Mouse (Mus musculus) forebrain, embryonic 12.5 days (tissue): ENCODE measurements around the gene Olfr70. TPM values are rescaled to one million over a fixed set of nuclear protein-coding genes. Genes with fewer than 3 reads are reported as not detected.

ENCODE experiments used
- ATAC-seq: fragments of 200-750 bp; cut with Nextera tagmentation; 2 replicates; pipeline ENCODE4 v1.8.0; 2017; ENCODE audit warnings: moderate TSS enrichment; ENCODE audit not compliant: low FRiP score
- H3K27ac ChIP-seq: fragments of 300-500 bp; sonication (generic); 2 replicates; pipeline ENCODE4 v1.5.1; 2016; ENCODE audit warnings: mild to moderate bottlenecking
- H3K27me3 ChIP-seq: fragments of 300-500 bp; sonication (generic); 2 replicates; pipeline ENCODE4 v1.6.1; 2016; ENCODE audit warnings: mild to moderate bottlenecking
- H3K36me3 ChIP-seq: fragments of 300-500 bp; sonication (generic); replicated peaks from 2 replicates; pipeline ENCODE4 v1.6.1; 2016; ENCODE audit warnings: mild to moderate bottlenecking
- H3K4me1 ChIP-seq: fragments of 300-500 bp; sonication (generic); 2 replicates; pipeline ENCODE4 v1.6.1; 2016
- H3K4me2 ChIP-seq: fragments of 300-500 bp; sonication (generic); 2 replicates; pipeline ENCODE4 v1.6.1; 2016; ENCODE audit warnings: mild to moderate bottlenecking, moderate library complexity
- H3K4me3 ChIP-seq: fragments of 300-500 bp; sonication (generic); replicated peaks from 2 replicates; pipeline ENCODE4 v1.5.1; 2016; ENCODE audit warnings: mild to moderate bottlenecking
- H3K9ac ChIP-seq: fragments of 300-500 bp; sonication (generic); 2 replicates; pipeline ENCODE4 v1.6.1; 2016; ENCODE audit warnings: mild to moderate bottlenecking
- H3K9me3 ChIP-seq: fragments of 300-500 bp; sonication (generic); 2 replicates; pipeline ENCODE4 v1.6.1; 2016
- WGBS: fragments of 180-500 bp; shearing (Covaris S2); methylation state at CpG from one replicate; pipeline ENCODE4 v1.1.7; 2016; 5-methylcytosine and 5-hydroxymethylcytosine counted together
- polyA plus RNA-seq: library from polyadenylated mRNA; unstranded; fragments of >200 nt; fragmentation: Nextera tagmentation; extraction: Ambion mirVana; gene quantifications from 2 replicates; pipeline ENCODE4 v1.2.1, GENCODE M21; 2016

The Olfr70 gene
- polyA plus RNA-seq, 1 experiment from 2014 or later = not detected

DNA sequence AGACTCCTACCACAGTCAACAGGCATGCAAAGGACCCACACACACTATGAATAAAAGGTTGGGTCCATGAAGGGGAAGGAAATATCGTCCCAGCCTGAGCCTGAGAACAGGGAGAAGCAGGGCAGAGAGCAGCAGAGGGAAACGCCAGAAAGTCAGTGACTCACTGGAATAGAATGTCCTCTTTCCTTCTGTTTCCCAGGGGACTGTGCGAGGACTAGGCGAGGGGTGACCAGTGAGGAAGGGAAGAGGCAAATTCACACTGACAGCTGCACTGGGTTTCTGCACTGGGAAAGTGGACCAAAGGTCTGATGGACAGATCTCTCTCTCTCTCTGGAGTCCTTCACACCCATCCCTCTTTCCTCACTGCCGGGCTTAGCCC is 28.0 kb upstream of the Olfr70 start:
- WGBS = 69% methylated on average over 5 of the region's 5 CpGs

DNA sequence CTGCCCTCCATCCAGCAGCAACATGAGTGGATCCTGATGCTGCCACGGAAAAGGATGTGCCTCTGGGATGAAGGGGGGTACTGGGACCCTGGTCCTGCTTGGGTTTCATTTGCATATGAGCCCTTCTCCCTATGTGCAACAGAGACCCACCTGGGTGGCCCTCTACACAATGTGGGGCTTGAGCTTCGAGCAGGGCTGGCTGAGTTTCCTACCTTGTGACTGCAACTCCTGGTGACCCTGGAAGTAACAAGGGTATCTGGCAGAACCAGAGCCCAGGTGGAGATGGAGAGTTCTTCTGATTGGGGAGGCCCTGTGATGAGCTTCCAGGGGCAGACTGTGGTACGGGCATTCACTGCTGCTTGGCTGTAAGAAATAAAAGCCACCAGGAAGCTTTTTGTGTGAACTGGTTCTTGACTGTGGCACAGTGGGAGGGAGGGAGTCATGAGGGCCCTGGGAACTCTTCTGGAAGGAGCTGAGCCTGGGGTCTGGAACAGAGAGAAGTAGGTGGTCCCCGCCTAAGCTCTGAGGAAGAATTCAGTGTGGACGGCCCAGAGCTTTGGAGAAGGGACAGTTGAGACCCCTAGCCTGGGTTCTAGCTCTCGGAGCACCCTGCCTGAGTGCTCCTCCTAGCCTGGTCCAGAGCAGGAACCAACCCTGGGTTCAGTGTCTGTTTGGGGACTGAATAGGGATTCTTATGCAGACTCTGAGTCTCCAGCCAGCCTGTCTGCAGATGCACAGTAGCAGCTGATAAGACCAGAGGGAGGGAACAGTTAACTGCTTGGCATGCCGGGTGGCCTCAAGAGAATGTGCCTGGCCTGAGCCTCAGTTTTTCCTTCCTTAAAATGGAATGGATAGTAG is 27.3 kb upstream of the Olfr70 start:
- H3K27me3 ChIP-seq = 0 out of 2 replicates have a peak, but pooled peaks cover 3% of the 10 kb centered on the region
- WGBS = 72% methylated on average over 7 of the region's 7 CpGs
- H3K4me1 ChIP-seq = 0 out of 2 replicates have a peak, but pooled peaks cover 3% of the 10 kb centered on the region
- no peak overlapping the region for H3K4me3 ChIP-seq
- H3K9me3 ChIP-seq = no peaks in the 10 kb centered on the region
- no peak for ATAC-seq
- H3K36me3 ChIP-seq = no peaks in the 10 kb centered on the region
- no peak overlapping the region for H3K9ac ChIP-seq
- H3K27ac ChIP-seq = no peak overlapping the region
- H3K4me2 ChIP-seq = no peak overlapping the region

More for the DNA sequence above, 28.0 kb upstream of the Olfr70 start:
- Histone ChIP-seq H3K27ac (no peak overlapping the region), H3K4me3 (no peak overlapping the region), H3K9me3 (no peaks in the 10 kb centered on the region), H3K9ac (no peak overlapping the region), H3K4me2 (no peak overlapping the region), H3K36me3 (no peaks in the 10 kb centered on the region), H3K4me1 (0 out of 2 replicates have a peak, but pooled peaks cover 3% of the 10 kb centered on the region), H3K27me3 (0 out of 2 replicates have a peak, but pooled peaks cover 3% of the 10 kb centered on the region)
- no peak for ATAC-seq

DNA sequence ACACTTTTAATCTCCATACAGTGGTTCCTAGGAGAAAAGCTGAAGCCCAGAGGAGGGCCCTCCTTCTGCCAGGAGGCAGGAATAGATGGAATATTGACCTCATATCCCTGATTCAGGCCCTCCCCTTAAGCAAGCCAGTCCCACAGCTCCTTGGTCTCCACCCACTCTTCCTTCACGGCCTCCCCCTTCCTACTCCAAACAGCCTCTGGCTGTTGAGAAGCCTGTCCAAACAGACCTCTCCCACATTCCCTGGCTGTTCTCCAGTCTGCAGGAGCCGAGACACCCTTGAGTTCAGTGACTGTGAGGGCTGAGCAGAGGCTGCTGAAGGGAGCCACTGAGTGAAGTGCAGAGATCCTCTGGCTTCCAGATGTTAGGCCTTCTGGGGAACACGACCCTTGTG is 26.4 kb upstream of the Olfr70 start, which contains the start of gene Hrct1:
Gene Hrct1 (plus strand): TSS at position 194 of the 400 bp plus-strand sequence.
- H3K4me2 ChIP-seq = no peak within 1 kb of the TSS
- 0 out of 2 replicates have a peak, but pooled peaks cover 3% of the 10 kb centered on the region for H3K27me3 ChIP-seq
- WGBS = 61% methylated on average over 3 of the region's 3 CpGs
- H3K27ac ChIP-seq = no peak within 1 kb of the TSS
- no peak within 1 kb of the TSS for H3K9ac ChIP-seq
- H3K4me3 ChIP-seq = no peak within 1 kb of the TSS
- H3K36me3 ChIP-seq = no peaks in the 10 kb centered on the region
- no peak for ATAC-seq
- 0 out of 2 replicates have a peak, but pooled peaks cover 3% of the 10 kb centered on the region for H3K4me1 ChIP-seq
- H3K9me3 ChIP-seq = no peaks in the 10 kb centered on the region

GRCm38 (mm10) chr4:43726228-43726993 is 25.8 kb upstream of the Olfr70 start:
- 0 out of 2 replicates have a peak, but pooled peaks cover 3% of the 10 kb centered on the region for H3K27me3 ChIP-seq

GRCm38 (mm10) chr4:43724764-43725163 is 24.2 kb upstream of the Olfr70 start:
- Histone ChIP-seq H3K9me3 (no peaks in the 10 kb centered on the region), H3K4me1 (peaks cover 4% of the 10 kb centered on the region; the same call in 1 of the 2 replicates), H3K4me3 (no peak overlapping the region), H3K27ac (no peak overlapping the region), H3K36me3 (no peaks in the 10 kb centered on the region), H3K4me2 (no peak overlapping the region), H3K9ac (no peak overlapping the region), H3K27me3 (no peaks in the 10 kb centered on the region)
- 41% methylated on average over 1 of the region's 1 CpGs for WGBS
- no peak for ATAC-seq

More at GRCm38 (mm10) chr4:43726228-43726993, 25.8 kb upstream of the Olfr70 start:
- Histone ChIP-seq H3K4me2 (no peak overlapping the region), H3K36me3 (no peaks in the 10 kb centered on the region), H3K4me1 (0 out of 2 replicates have a peak, but pooled peaks cover 3% of the 10 kb centered on the region), H3K27ac (no peak overlapping the region), H3K9me3 (no peaks in the 10 kb centered on the region), H3K9ac (no peak overlapping the region), H3K4me3 (no peak overlapping the region)
- no peak for ATAC-seq
- WGBS = 72% methylated on average over 12 of the region's 12 CpGs

- Histone ChIP-seq H3K4me2 (no peak overlapping the region), H3K4me1 (peaks cover 4% of the 10 kb centered on the region; the same call in 1 of the 2 replicates), H3K4me3 (no peak overlapping the region), H3K9me3 (no peaks in the 10 kb centered on the region), H3K27me3 (no peaks in the 10 kb centered on the region), H3K27ac (no peak overlapping the region), H3K9ac (no peak overlapping the region), H3K36me3 (no peaks in the 10 kb centered on the region)
- 84% methylated on average over 4 of the region's 4 CpGs for WGBS
- no peak for ATAC-seq
These were observed 21.6 kb upstream of the Olfr70 start for GRCm38 (mm10) chr4:43722191-43722590.

DNA sequence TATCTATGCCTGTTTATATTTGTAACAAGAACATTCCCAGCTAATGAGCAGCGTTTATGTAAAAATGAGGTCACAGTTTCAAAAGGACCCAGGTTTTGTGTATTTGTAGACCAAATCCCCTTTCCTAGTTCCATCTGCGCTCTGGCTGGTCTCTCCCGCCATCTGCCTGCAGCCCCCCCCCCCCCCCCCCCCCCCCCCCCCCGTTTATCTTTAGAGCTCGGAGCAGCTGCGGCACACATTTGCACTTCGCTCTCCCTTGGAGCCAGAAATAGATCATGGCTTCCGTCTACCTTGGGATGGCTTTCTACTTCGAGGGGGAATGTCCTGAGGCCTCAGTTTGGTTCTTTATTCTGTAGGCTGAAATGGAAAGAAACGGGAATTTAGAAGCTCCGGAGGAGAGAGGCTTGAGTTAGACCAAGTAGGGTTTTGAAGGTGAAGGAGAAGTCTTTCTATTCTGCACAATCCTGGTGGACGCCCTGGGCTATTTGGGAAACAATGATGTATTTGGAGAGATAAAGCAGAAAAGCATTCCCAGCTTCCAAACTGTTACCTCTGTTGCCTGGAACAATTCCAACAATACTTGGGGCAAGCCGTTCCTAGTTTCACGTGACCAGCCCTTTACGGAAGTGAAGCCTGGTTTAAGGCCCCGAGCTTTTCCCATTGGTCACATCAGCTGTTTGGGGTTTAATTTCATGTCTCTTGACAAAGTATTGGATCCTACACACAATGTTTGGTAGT is 20.1 kb upstream of the Olfr70 start:
- Histone ChIP-seq H3K4me1 (peaks cover 4% of the 10 kb centered on the region; the same call in 1 of the 2 replicates), H3K4me2 (no peak overlapping the region), H3K9ac (no peak overlapping the region), H3K36me3 (no peaks in the 10 kb centered on the region), H3K27me3 (no peaks in the 10 kb centered on the region), H3K27ac (0 out of 2 replicates have a peak overlapping the region, but pooled peaks have one; percentile 43), H3K9me3 (no peaks in the 10 kb centered on the region), H3K4me3 (no peak overlapping the region)
- WGBS = 70% methylated on average over 13 of the region's 16 CpGs
- 0 out of 2 replicates have a peak, but pooled peaks have one; percentile 4 for ATAC-seq

DNA sequence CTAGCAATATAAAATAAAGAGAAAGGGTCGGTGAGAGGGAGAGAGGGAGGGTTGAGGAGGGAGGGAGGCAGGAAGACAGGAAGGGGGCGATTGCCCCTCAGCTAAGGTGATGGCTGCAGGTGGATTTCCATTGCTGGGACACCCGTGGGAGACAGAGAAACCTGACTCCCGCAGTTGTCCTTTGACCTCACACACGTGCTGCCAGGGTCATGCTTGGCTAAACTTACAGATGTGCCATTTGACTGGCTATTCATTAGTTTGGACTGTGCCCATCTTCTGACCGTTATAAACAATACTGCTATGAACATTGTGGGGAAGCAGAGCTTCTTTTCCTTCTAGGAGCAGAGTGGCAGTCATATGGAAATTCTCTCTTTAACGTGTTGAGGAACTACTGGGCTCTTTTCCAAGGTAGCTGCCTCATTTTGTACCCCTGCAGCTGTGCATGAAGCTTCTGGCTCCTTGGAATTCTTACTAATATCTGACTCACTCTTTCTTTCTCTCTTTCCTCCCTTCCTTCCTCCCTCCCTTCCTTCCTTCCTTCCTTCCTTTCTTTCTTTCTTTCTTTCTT is 13.1 kb upstream of the Olfr70 start:
- no peak overlapping the region for H3K27ac ChIP-seq
- no peaks in the 10 kb centered on the region for H3K9me3 ChIP-seq
- no peaks in the 10 kb centered on the region for H3K27me3 ChIP-seq
- no peaks in the 10 kb centered on the region for H3K4me1 ChIP-seq
- H3K36me3 ChIP-seq = no peaks in the 10 kb centered on the region
- no peak overlapping the region for H3K4me3 ChIP-seq
- H3K4me2 ChIP-seq = no peak overlapping the region
- no peak overlapping the region for H3K9ac ChIP-seq
- 47% methylated on average over 7 of the region's 7 CpGs for WGBS
- no peak for ATAC-seq

DNA sequence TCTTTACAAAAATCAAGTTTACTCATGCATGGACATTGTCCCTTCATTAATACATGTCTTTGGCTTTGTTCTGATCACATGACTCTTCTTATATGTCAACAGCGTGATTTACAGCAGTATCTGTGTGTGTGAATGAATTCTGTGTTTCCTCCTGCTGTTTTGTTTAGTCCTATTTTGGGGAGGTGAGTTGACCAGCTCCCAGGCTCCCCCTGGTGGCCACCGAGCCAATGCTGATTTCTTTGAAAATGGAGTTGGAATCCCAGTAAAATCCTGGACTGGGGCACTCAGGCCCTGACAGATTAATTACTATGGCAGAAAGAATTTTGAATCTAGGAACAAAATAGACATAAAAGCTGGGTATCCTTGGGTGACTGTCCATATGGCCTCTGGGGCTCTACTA is 11.2 kb upstream of the Olfr70 start:
- Histone ChIP-seq H3K9me3 (no peaks in the 10 kb centered on the region), H3K4me2 (no peak overlapping the region), H3K4me1 (peaks cover 3% of the 10 kb centered on the region; the same call in 1 of the 2 replicates), H3K36me3 (no peaks in the 10 kb centered on the region), H3K27ac (no peak overlapping the region), H3K27me3 (no peaks in the 10 kb centered on the region), H3K9ac (no peak overlapping the region), H3K4me3 (no peak overlapping the region)
- WGBS = 0% methylated on average over 2 of the region's 2 CpGs
- ATAC-seq = no peak

DNA sequence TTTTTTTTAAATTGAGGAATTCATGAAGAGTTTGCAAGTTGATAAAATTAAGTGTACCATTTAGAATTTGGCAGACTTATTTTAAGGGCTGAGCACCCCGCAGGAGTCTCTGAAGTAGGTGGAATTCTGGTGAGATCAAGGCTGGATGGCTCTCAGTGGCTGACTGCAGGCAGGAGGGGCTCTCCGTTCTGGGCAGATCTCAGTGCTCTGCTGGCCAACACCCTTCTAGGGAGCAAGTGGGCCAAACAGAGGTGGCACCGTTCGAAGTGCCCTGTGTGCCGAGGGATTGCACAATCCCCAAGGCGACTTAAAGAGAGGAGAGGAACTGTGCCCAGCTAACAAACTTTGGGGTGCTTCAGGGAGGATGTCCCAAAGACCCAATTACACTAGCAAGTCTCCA is 9.3 kb upstream of the Olfr70 start, which contains the start of gene Olfr71:
Gene Olfr71 (minus strand): TSS at position 387 of the 400 bp plus-strand sequence.
- no peaks in the 10 kb centered on the region for H3K9me3 ChIP-seq
- no peak within 1 kb of the TSS for H3K9ac ChIP-seq
- H3K4me2 ChIP-seq = no peak within 1 kb of the TSS
- ATAC-seq = no peak
- H3K4me1 ChIP-seq = peaks cover 3% of the 10 kb centered on the region; the same call in 1 of the 2 replicates
- 86% methylated on average over 6 of the region's 6 CpGs for WGBS
- H3K36me3 ChIP-seq = no peaks in the 10 kb centered on the region
- H3K4me3 ChIP-seq = no peak within 1 kb of the TSS
- no peak within 1 kb of the TSS for H3K27ac ChIP-seq
- H3K27me3 ChIP-seq = no peaks in the 10 kb centered on the region

DNA sequence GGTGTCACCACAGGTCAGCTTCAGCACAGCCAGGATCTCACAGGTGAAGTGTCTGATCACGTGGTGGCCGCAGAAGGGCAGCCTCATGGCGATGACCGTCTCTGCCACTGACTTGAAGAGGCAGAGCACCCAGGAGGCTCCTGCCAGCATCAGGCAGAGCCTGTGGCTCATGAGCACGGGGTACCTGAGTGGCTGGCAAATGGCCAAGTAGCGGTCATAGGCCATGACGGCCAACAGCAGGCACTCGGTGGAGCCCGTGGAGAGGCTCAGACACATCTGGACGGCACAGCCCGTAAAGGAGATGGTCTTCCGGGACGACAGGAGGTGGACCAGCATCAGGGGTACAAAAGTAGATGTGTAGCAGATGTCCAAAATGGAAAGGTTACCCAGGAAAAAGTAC is 5.4 kb upstream of the Olfr70 start:
- Histone ChIP-seq H3K4me3 (no peak overlapping the region), H3K4me2 (no peak overlapping the region), H3K9me3 (no peaks in the 10 kb centered on the region), H3K36me3 (no peaks in the 10 kb centered on the region), H3K27ac (no peak overlapping the region), H3K4me1 (peaks cover 3% of the 10 kb centered on the region; the same call in 1 of the 2 replicates), H3K9ac (no peak overlapping the region), H3K27me3 (no peaks in the 10 kb centered on the region)
- ATAC-seq = no peak
- 89% methylated on average over 13 of the region's 13 CpGs for WGBS
